8 mouse cellular contexts compared by ENCODE assay signal in the genomic region with DNA sequence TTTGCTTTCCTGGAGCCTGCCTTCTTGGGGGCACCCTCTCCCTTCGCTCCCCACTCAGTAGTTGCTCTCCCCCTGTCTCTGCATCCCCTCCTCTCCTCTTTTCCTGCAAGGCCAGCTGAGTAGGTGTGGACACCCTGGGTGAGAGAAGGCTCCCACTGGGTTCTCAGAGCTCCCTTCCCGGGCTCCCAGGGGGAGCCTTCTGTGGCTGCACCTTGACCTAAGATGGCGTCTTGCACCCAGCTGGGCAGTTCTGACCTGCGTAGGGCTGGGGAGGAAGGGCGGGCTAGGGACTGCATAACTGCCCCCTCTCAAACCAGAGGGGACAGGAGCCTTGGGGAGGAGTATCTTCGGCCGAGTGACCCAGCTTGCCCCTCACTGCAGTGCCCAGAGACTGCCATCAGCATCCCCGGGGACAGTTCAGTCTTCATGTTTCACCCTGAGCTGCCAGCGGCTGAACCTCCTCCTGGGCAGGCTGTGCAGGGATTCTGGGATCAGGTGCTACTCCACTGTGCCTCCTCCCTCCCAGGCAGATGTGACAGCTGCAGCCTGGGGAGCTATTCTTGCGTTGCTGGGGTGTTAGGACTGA. TPM values are rescaled to one million over a fixed set of nuclear protein-coding genes. Genes with fewer than 3 reads are reported as not detected.
DNase-seq lines count a peak whose midpoint lies in the region; ATAC-seq and TF ChIP-seq lines count a peak whose summit lies in the region.

No protein-coding gene starts in this region.

- H3K27me3 ChIP-seq in E14TG2a.4 (ENCODE audit: insufficient read depth, low read length): peaks cover 50% of the 10 kb centered on the region
- H3K27me3 ChIP-seq in forebrain, embryonic 15.5 days: no peaks in the 10 kb centered on the region
- no peaks in the 10 kb centered on the region for H3K27me3 ChIP-seq in midbrain, embryonic 11.5 days (ENCODE audit: control insufficient read depth, insufficient read depth, low read length)

- H3K36me3 ChIP-seq in E14TG2a.4 (ENCODE audit: insufficient read depth, low read length): no peaks in the 10 kb centered on the region
- H3K36me3 ChIP-seq in forebrain, embryonic 15.5 days: no peaks in the 10 kb centered on the region
- H3K36me3 ChIP-seq in midbrain, embryonic 11.5 days (ENCODE audit: control insufficient read depth, insufficient read depth, low read length): no peaks in the 10 kb centered on the region

- H3K9me3 ChIP-seq in E14TG2a.4 (ENCODE audit: low read length): peaks cover 6% of the 10 kb centered on the region; the same call in 1 of the 2 replicates
- H3K9me3 ChIP-seq in forebrain, embryonic 15.5 days: no peaks in the 10 kb centered on the region
- no peaks in the 10 kb centered on the region for H3K9me3 ChIP-seq in midbrain, embryonic 11.5 days (ENCODE audit: control insufficient read depth, low read length)

- peak overlapping the region; percentile 52 for H3K4me2 ChIP-seq in forebrain, embryonic 15.5 days (replicated peaks)
- peak overlapping the region; percentile 85 for H3K4me2 ChIP-seq in midbrain, embryonic 11.5 days

- ATAC-seq in forebrain, embryonic 15.5 days (replicated peaks): peak; percentile 9
- peak; percentile 2; the same call in 1 of the 2 replicates for ATAC-seq in midbrain, embryonic 11.5 days (ENCODE audit: low FRiP score)

- H3K27ac ChIP-seq in forebrain, embryonic 15.5 days (replicated peaks): peak overlapping the region; percentile 82
- H3K27ac ChIP-seq in midbrain, embryonic 11.5 days (ENCODE audit: low read depth, low read length): no peak overlapping the region

- no peak for TF ChIP-seq CTCF in E14TG2a.4 (conservative IDR thresholded peaks at IDR 0.05; ENCODE audit: low read length)

- DNase-seq in embryo, embryonic 10.5 days (ENCODE audit: low spot score): peak; percentile 40
- no peak for DNase-seq in embryo, embryonic 10 days (ENCODE audit: low spot score)
- peak; percentile 79 for DNase-seq in kidney, adult 18-20 months
- peak; percentile 93 for DNase-seq in midbrain, embryonic 11.5 days (ENCODE audit: low spot score, missing footprints)
- DNase-seq in frontal cortex, postnatal 36 days (ENCODE audit: low spot score in 2 of 2): no peak
- no peak for DNase-seq in thymus, postnatal 14 days

- WGBS in forebrain, embryonic 15.5 days: 3% methylated on average over 10 of the region's 10 CpGs
- 6% methylated on average over 10 of the region's 10 CpGs for WGBS in midbrain, embryonic 11.5 days

- H3K4me1 ChIP-seq in E14TG2a.4 (replicated peaks; ENCODE audit: low read depth, low read length): peaks cover 49% of the 10 kb centered on the region
- H3K4me1 ChIP-seq in forebrain, embryonic 15.5 days: peaks cover 46% of the 10 kb centered on the region
- peaks cover 17% of the 10 kb centered on the region for H3K4me1 ChIP-seq in midbrain, embryonic 11.5 days (ENCODE audit: control insufficient read depth, insufficient read depth, low read length)

- peak overlapping the region; percentile 65 for H3K9ac ChIP-seq in forebrain, embryonic 15.5 days (replicated peaks)
- H3K9ac ChIP-seq in midbrain, embryonic 11.5 days (ENCODE audit: low read length): peak overlapping the region; percentile 86

- H3K4me3 ChIP-seq in E14TG2a.4 (replicated peaks; ENCODE audit: low read length): peak overlapping the region; percentile 82
- H3K4me3 ChIP-seq in forebrain, embryonic 15.5 days: peak overlapping the region; percentile 58
- H3K4me3 ChIP-seq in midbrain, embryonic 11.5 days (ENCODE audit: low read depth, low read length): peak overlapping the region; percentile 90

RNA-seq across cellular contexts. Expression of a gene that starts 2.7 kb away (rescaled TPM):
- 90.4 and 95.4 TPM in 2 replicates for polyA plus RNA-seq in forebrain, embryonic 15.5 days (2015; fragmentation: Nextera tagmentation; extraction: Ambion mirVana)
- 49.6 and 56.5 TPM in 2 replicates for polyA plus RNA-seq in midbrain, embryonic 11.5 days (2014; fragmentation: Nextera tagmentation; extraction: Ambion mirVana)

Comparison
In these comparisons a context has a peak if more than half of its experiments do, and no peak if none do; other contexts are left out.
1. DNase-seq: peak in embryo, embryonic 10.5 days (single experiment), kidney, adult 18-20 months (single experiment) and midbrain, embryonic 11.5 days (single experiment); none in embryo, embryonic 10 days (single experiment), frontal cortex, postnatal 36 days (0 of 2) and thymus, postnatal 14 days (single experiment).
2. Peak in every context shown above with its lines, with median percentiles within 50 percentile points of each other: H3K4me3 ChIP-seq.